Mouse (Mus musculus): ENCODE measurements at regions not wholly inside any gene's neighbourhood (a gene's known extent, or its start where the extent isn't known, plus 50 kb on each side); places are given as distances from the start of the nearest gene placed in this dataset.

DNA sequence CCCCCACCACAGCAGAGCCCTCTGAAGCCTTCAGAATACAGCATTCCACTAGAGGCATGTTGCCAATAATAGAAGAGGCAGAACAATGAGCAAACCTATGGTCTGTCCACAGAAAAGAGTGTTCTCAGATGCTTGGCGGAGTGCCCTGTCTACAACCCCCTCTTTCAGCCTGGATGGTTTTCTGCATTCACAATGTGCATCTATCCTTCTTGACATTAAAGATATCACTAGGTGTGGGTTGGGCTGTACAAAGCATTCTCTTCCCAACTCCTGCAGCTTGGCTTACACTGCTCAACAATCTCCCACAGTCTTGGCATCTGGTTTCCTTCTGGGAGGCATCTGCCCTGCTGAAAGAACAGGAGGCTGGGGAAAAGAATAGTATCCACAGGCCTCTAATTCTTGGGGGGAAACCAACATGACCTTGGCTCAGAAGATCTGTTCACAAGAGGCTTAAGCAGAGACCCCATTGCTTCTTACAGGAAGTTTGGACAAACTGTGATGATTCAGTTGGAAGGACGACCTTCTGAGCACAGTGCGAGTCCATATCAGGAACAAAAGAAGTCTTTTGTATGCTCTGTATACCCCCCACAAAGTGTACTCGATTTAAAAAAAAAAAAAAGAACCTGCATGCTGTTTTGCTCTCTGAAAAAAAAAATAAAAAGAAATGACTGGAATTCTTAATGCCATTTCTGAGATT, 296.9 kb upstream of the Frg1 start:
- WGBS (ENCODE audit: insufficient replicate concordance), result 49% methylated on average over 4 of the region's 4 CpGs
- ATAC-seq (ENCODE audit: insufficient read depth), result no peak
- no peak overlapping the region for H3K9ac ChIP-seq (replicated peaks)
- TF ChIP-seq EP300 (IDR thresholded peaks at IDR 0.05; ENCODE audit: low read depth), result no peak
- no peak for TF ChIP-seq CTCF (IDR thresholded peaks at IDR 0.05; ENCODE audit: low read depth)
- no peaks in the 10 kb centered on the region for H3K27me3 ChIP-seq (ENCODE audit: control insufficient read depth, insufficient read depth, low read length)
- no peak overlapping the region for H3K27ac ChIP-seq
- H3K9me3 ChIP-seq (ENCODE audit: control insufficient read depth, low read length), result no peaks in the 10 kb centered on the region
- no peaks in the 10 kb centered on the region for H3K4me1 ChIP-seq (replicated peaks; ENCODE audit: control insufficient read depth in 2 of 2, insufficient read depth in 2 of 2, low read length in 1 of 2)
- H3K4me2 ChIP-seq (ENCODE audit: low read depth), result no peak overlapping the region
- H3K4me3 ChIP-seq (ENCODE audit: insufficient read depth in 1 of 2, low read depth in 2 of 2, low read length in 2 of 2), result no peak overlapping the region
- no peaks in the 10 kb centered on the region for H3K36me3 ChIP-seq (replicated peaks; ENCODE audit: control insufficient read depth, insufficient read depth, low read depth)
- no peak for DNase-seq (ENCODE audit: low read depth in 3 of 3, low spot score in 3 of 3)

DNA sequence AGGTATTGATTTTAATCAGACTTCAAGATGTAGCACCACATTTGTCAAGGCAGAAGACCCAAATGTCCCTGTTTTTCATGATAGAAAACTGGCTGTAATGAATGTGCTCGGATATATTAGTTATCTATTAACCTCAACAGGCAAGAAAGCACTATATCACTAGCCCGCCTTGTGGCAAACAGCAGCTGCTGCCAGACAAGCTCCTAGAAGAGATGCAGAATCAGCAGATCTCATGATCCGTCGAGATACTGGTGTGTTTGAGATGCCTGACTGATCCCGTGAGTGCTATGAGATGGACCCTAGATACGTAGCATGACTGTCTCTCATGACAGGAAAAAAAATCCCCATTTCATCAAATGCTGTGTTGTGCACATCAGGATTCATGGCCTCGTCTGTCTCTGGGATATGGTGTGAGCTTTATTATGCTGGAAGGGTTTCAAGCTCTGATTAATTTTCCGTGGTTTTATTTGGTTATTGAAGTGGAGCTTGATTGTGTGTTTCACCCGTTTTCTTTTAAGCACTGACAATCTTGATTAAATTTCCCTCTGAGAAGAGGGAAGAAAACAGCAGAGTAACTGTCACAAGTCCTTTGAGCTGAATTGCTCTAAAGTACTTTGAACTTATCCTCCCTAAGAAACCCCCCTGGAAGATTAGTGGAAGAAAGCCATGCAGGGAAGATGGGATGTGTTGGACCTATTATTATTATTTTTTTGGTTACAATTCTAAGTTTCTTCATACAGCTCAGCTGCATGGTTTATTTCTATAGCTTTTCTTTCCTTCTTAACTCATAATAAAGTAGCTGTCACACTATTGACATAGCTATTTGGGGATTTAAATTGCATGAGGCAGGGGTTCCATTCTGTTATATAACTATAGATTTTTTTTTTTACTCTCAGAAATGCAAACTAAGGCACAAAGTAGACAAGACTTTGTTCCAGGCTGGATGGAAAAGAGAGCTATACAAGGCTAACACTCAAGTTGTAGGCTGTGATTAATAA, 287.4 kb upstream of the Frg1 start:
- H3K36me3 ChIP-seq (replicated peaks; ENCODE audit: control insufficient read depth, insufficient read depth, low read depth), result no peaks in the 10 kb centered on the region
- H3K9me3 ChIP-seq (ENCODE audit: control insufficient read depth, low read length), result no peaks in the 10 kb centered on the region
- H3K4me3 ChIP-seq (ENCODE audit: insufficient read depth in 1 of 2, low read depth in 2 of 2, low read length in 2 of 2), result no peak overlapping the region
- H3K9ac ChIP-seq (replicated peaks), result no peak overlapping the region
- TF ChIP-seq EP300 (IDR thresholded peaks at IDR 0.05; ENCODE audit: low read depth) (no peak), CTCF (IDR thresholded peaks at IDR 0.05; ENCODE audit: low read depth) (no peak)
- H3K27me3 ChIP-seq (ENCODE audit: control insufficient read depth, insufficient read depth, low read length), result no peaks in the 10 kb centered on the region
- 55% methylated on average over 9 of the region's 9 CpGs for WGBS (ENCODE audit: insufficient replicate concordance)
- ATAC-seq (ENCODE audit: insufficient read depth), result no peak
- H3K4me2 ChIP-seq (ENCODE audit: low read depth), result no peak overlapping the region
- DNase-seq (ENCODE audit: low read depth in 3 of 3, low spot score in 3 of 3), result no peak
- no peaks in the 10 kb centered on the region for H3K4me1 ChIP-seq (replicated peaks; ENCODE audit: control insufficient read depth in 2 of 2, insufficient read depth in 2 of 2, low read length in 1 of 2)
- H3K27ac ChIP-seq, result no peak overlapping the region

All from liver, embryonic 14.5 days (tissue).